Mouse (Mus musculus): ENCODE data around the gene Pin1. TPM values are rescaled to one million over a fixed set of nuclear protein-coding genes. Genes with fewer than 3 reads are reported as not detected.

Gene Pin1
- total and polyA plus RNA-seq, 2 experiments = 7.4 to 9.0 TPM

GRCm38 (mm10) chr9:20712934-20713477, 61.1 kb downstream of the Pin1 start:
- H3K79me2 ChIP-seq (ENCODE audit: control insufficient read depth, insufficient read depth, low read length) = no peaks in the 10 kb centered on the region
- H3K4me1 ChIP-seq (ENCODE audit: control insufficient read depth, insufficient read depth, low read length) = no peaks in the 10 kb centered on the region
- no peak for TF ChIP-seq POLR2A (IDR thresholded peaks at IDR 0.05; ENCODE audit: extremely low read depth, insufficient read depth, low read length)
- no peak for TF ChIP-seq CTCF (IDR thresholded peaks at IDR 0.05; ENCODE audit: low read depth, low read length)
- H3K27me3 ChIP-seq (ENCODE audit: control insufficient read depth, insufficient read depth, low read length) = no peaks in the 10 kb centered on the region
- 68% methylated on average over 5 of the region's 5 CpGs for WGBS
- no peak overlapping the region for H3K27ac ChIP-seq (replicated peaks; ENCODE audit: insufficient read depth, low read depth, low read length)
- no peak overlapping the region for H3K9ac ChIP-seq (ENCODE audit: low read depth, low read length)
- no peak overlapping the region for H3K4me3 ChIP-seq (ENCODE audit: insufficient read depth, low read depth, low read length)
- H3K36me3 ChIP-seq (ENCODE audit: control insufficient read depth, insufficient read depth, low read length) = no peaks in the 10 kb centered on the region
- DNase-seq (ENCODE audit: extremely low read depth, low read depth, low spot score) = no peak

GRCm38 (mm10) chr9:20713478-20713987, 61.6 kb downstream of the Pin1 start:
- H3K36me3 ChIP-seq (ENCODE audit: control insufficient read depth, insufficient read depth, low read length) = no peaks in the 10 kb centered on the region
- H3K4me1 ChIP-seq (ENCODE audit: control insufficient read depth, insufficient read depth, low read length) = no peaks in the 10 kb centered on the region
- no peaks in the 10 kb centered on the region for H3K79me2 ChIP-seq (ENCODE audit: control insufficient read depth, insufficient read depth, low read length)
- H3K9ac ChIP-seq (ENCODE audit: low read depth, low read length) = no peak overlapping the region
- H3K27me3 ChIP-seq (ENCODE audit: control insufficient read depth, insufficient read depth, low read length) = no peaks in the 10 kb centered on the region
- TF ChIP-seq POLR2A (IDR thresholded peaks at IDR 0.05; ENCODE audit: extremely low read depth, insufficient read depth, low read length) = no peak
- TF ChIP-seq CTCF (IDR thresholded peaks at IDR 0.05; ENCODE audit: low read depth, low read length) = no peak
- DNase-seq (ENCODE audit: extremely low read depth, low read depth, low spot score) = no peak
- 48% methylated on average over 11 of the region's 11 CpGs for WGBS
- H3K4me3 ChIP-seq (ENCODE audit: insufficient read depth, low read depth, low read length) = no peak overlapping the region
- H3K27ac ChIP-seq (replicated peaks; ENCODE audit: insufficient read depth, low read depth, low read length) = no peak overlapping the region

- TF ChIP-seq CTCF (IDR thresholded peaks at IDR 0.05; ENCODE audit: low read depth, low read length) (peak; percentile 39; the same call in 1 of the 2 replicates), POLR2A (IDR thresholded peaks at IDR 0.05; ENCODE audit: extremely low read depth, insufficient read depth, low read length) (no peak)
- Histone ChIP-seq H3K27me3 (ENCODE audit: control insufficient read depth, insufficient read depth, low read length) (no peaks in the 10 kb centered on the region), H3K79me2 (ENCODE audit: control insufficient read depth, insufficient read depth, low read length) (no peaks in the 10 kb centered on the region), H3K36me3 (ENCODE audit: control insufficient read depth, insufficient read depth, low read length) (no peaks in the 10 kb centered on the region), H3K27ac (replicated peaks; ENCODE audit: insufficient read depth, low read depth, low read length) (no peak overlapping the region), H3K9ac (ENCODE audit: low read depth, low read length) (no peak overlapping the region), H3K4me3 (ENCODE audit: insufficient read depth, low read depth, low read length) (no peak overlapping the region), H3K4me1 (ENCODE audit: control insufficient read depth, insufficient read depth, low read length) (no peaks in the 10 kb centered on the region)
- no peak for DNase-seq (ENCODE audit: extremely low read depth, low read depth, low spot score)
- 85% methylated on average over 7 of the region's 7 CpGs for whole genome bisulfite sequencing
These were observed 63.4 kb downstream of the Pin1 start for GRCm38 (mm10) chr9:20715332-20715731.

Other genes starting within 250 kb of the Pin1 start
- 8.2 and 8.8 TPM in 2 replicates for gene Zfp26, start 191.9 kb upstream of the Pin1 start, total RNA-seq (2014; rRNA removed)
- 0.70 and 1.1 TPM in 2 replicates for gene Zfp26, start 191.9 kb upstream of the Pin1 start, polyA plus RNA-seq (2012; rRNA removed)
- 8.9 and 10.3 TPM in 2 replicates for gene Zfp426, start 159.3 kb upstream of the Pin1 start, total RNA-seq (2014; rRNA removed)
- 2.4 and 2.8 TPM in 2 replicates for gene Zfp426, start 159.3 kb upstream of the Pin1 start, polyA plus RNA-seq (2012; rRNA removed)
- gene Zfp266, start 130.7 kb upstream of the Pin1 start, total RNA-seq (2014; rRNA removed) = 24.3 and 28.6 TPM in 2 replicates
- 2.7 and 3.0 TPM in 2 replicates for gene Zfp266, start 130.7 kb upstream of the Pin1 start, polyA plus RNA-seq (2012; rRNA removed)
- 2.7 and 4.3 TPM in 2 replicates for gene Zfp846, start 70.8 kb upstream of the Pin1 start, total RNA-seq (2014; rRNA removed)
- 0.61 and 1.5 TPM in 2 replicates for gene Zfp846, start 70.8 kb upstream of the Pin1 start, polyA plus RNA-seq (2012; rRNA removed)
- gene Ubl5, start 9.2 kb upstream of the Pin1 start, total RNA-seq (2014; rRNA removed) = 63.5 and 72.7 TPM in 2 replicates
- gene Ubl5, start 9.2 kb upstream of the Pin1 start, polyA plus RNA-seq (2012; rRNA removed) = 261 and 273 TPM in 2 replicates
- 2.7 and 2.8 TPM in 2 replicates for gene Fbxl12, start 7.3 kb upstream of the Pin1 start, total RNA-seq (2014; rRNA removed)
- 9.5 and 16.2 TPM in 2 replicates for gene Fbxl12, start 7.3 kb upstream of the Pin1 start, polyA plus RNA-seq (2012; rRNA removed)
- gene Olfm2, start 94.3 kb downstream of the Pin1 start, total RNA-seq (2014; rRNA removed) = 0.09 and 0.34 TPM in 2 replicates
- 0.14 and 0.72 TPM in 2 replicates for gene Olfm2, start 94.3 kb downstream of the Pin1 start, polyA plus RNA-seq (2012; rRNA removed)
- 0.83 and 2.1 TPM in 2 replicates for gene Col5a3, start 163.0 kb downstream of the Pin1 start, total RNA-seq (2014; rRNA removed)
- 2.9 and 6.4 TPM in 2 replicates for gene Col5a3, start 163.0 kb downstream of the Pin1 start, polyA plus RNA-seq (2012; rRNA removed)
- gene Rdh8, start 166.4 kb downstream of the Pin1 start, total RNA-seq (2014; rRNA removed) = not detected in 2 replicates
- gene Rdh8, start 166.4 kb downstream of the Pin1 start, polyA plus RNA-seq (2012; rRNA removed) = not detected in 2 replicates
- 14.8 and 17.1 TPM in 2 replicates for gene A230050P20Rik, start 216.5 kb downstream of the Pin1 start, total RNA-seq (2014; rRNA removed)
- gene A230050P20Rik, start 216.5 kb downstream of the Pin1 start, polyA plus RNA-seq (2012; rRNA removed) = 112 and 186 TPM in 2 replicates
- gene Angptl6, start 227.6 kb downstream of the Pin1 start, total RNA-seq (2014; rRNA removed) = 17.6 and 27.9 TPM in 2 replicates
- 44.1 and 47.4 TPM in 2 replicates for gene Angptl6, start 227.6 kb downstream of the Pin1 start, polyA plus RNA-seq (2012; rRNA removed)
- gene Ppan, start 236.1 kb downstream of the Pin1 start, total RNA-seq (2014; rRNA removed) = 6.5 and 12.5 TPM in 2 replicates
- 32.6 and 69.6 TPM in 2 replicates for gene Ppan, start 236.1 kb downstream of the Pin1 start, polyA plus RNA-seq (2012; rRNA removed)
- gene Eif3g, start 246.5 kb downstream of the Pin1 start, total RNA-seq (2014; rRNA removed) = 51.7 and 60.4 TPM in 2 replicates
- 91.8 and 98.3 TPM in 2 replicates for gene Eif3g, start 246.5 kb downstream of the Pin1 start, polyA plus RNA-seq (2012; rRNA removed)